Mouse (Mus musculus) mouse embryonic stem cell (cell line): ENCODE data around the gene Prdm1.

Experiments
- in situ Hi-C, 2 experiments: fragments of 300-500 bp; cut with MboI; formaldehyde crosslinking; loops; 1 replicate in 1 of 2; 3 replicates in 1 of 2; pipeline ENCODE4 v1.14.3; 2019 to 2020; ENCODE audit warnings: low sequenced_read_pairs in 2 of 2, low pct_unique_long_range_greater_than_20kb in 1 of 2, mixed read lengths in 1 of 2; ENCODE audit not compliant: unreplicated experiment in 1 of 2

Prdm1 gene

DNA sequence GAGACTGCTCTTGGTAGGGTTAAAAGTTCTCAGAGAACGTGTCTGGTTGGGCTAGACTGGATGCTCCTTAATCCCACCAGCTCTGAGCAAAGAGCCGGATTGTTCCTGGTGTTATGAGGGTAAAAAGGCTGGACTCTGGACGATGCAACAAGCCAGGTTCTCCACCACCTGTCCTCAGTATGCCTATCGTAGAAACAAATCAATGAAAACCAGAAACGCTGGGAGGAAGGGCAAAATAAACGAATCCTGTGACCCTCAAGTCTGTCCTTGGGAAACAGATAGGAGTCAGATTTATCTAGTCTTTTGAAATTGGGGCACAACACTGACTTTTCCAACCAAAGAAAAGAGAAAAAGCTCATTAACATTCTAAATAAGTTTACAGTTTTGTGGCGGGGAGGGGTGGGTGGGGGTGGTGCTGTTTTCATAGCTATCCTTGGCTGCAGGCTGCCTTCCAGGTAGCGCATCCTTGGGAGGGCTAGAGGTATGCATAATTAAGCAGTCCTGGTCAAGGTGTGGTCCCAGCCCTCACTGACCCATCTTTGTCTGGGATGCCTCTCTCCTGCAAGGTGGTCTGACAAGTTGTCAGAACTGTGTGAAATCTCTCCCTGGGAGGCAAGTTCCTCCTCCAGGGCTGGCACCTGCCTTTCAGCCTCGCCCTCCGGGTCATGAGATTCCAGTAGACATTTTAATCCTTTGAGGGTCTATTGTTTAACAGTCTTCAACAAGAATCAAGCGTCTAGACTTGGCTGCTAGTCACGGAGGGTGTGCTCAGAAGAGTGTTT lies 136.6 kb downstream of the Prdm1 start:
- in situ Hi-C loops: no loop called here

DNA sequence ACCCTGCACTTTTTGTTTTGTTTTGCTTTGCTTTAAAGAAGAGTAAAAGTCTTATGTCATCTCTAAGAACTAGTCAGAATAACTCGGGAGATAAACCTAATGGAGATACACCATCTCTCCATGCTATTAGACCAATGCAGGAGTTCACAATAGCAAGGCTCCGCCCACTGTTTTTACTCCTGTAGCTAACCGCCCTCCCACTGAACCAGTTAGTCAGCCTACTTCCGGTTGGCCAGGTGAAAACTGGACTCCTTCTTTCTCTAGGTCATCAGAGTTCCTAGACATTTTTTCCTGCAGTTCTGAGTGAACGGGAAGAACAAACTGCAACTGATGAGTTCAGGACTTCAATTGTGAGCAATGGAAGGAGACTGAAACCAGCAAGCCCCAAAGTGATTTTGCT lies 138.0 kb downstream of the Prdm1 start:
- in situ Hi-C loops: no loop called here

DNA sequence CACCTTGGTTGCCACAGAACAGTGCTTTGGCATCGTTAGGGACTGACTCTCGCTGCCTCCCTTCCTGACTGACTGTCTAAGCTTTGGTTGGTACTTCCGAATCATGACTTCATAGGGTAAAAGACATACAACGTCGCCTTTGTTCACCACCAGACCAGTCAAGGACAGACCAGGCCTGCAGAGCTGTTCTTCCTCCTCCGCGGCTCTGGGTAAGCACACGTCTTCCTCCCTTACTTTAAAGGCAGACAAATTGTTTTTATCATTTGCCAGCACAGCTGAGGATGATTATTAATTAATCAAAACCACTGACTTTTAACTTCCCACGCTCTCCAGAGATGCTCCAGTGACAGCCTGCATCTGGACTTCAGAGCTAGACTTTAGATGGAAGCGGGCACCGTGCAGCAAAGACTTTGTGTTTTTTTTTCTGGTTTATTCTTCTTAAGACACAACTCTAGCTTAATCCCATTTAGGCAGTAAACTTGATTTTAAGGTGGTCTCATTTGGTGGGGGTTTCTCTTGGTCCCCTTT lies 139.5 kb downstream of the Prdm1 start:
- in situ Hi-C loops: no loop called here
